Mouse (Mus musculus) CH12.LX (cell line): ENCODE measurements at regions not wholly inside any gene's neighbourhood (a gene's known extent, or its start where the extent isn't known, plus 50 kb on each side); places are given as distances from the start of the nearest gene placed in this dataset.

Source experiments
- DNase-seq: peaks from one replicate; pipeline ENCODE4 v3.0.0-alpha.2; 2013; ENCODE audit errors: extremely low read depth
- H3K27ac ChIP-seq: 2 replicates; pipeline ENCODE4 v1.5.1; 2012; ENCODE audit warnings: low read depth, mild to moderate bottlenecking, control low read depth, moderate library complexity; ENCODE audit not compliant: insufficient read depth
- H3K27me3 ChIP-seq: replicated peaks from 2 replicates; pipeline ENCODE3; 2012; ENCODE audit warnings: inconsistent platforms
- H3K36me3 ChIP-seq, 2 experiments: replicated peaks in 1 of 2; 2 replicates each; pipeline versions ENCODE3 to v1.6.1; 2012; ENCODE audit warnings: inconsistent platforms in 1 of 2, low read length in 1 of 2, mild to moderate bottlenecking in 1 of 2, mixed read lengths in 1 of 2, moderate library complexity in 1 of 2; ENCODE audit not compliant: control insufficient read depth in 1 of 2, insufficient read depth in 1 of 2
- H3K4me1 ChIP-seq, 2 experiments: 2 replicates each; pipeline ENCODE4 v1.6.1; 2012; ENCODE audit warnings: inconsistent platforms in 1 of 2, moderate library complexity in 1 of 2; ENCODE audit not compliant: insufficient read depth in 2 of 2, control insufficient read depth in 1 of 2
- H3K4me2 ChIP-seq: 2 replicates; pipeline ENCODE4 v1.6.1; 2012; ENCODE audit warnings: low read depth, mild to moderate bottlenecking, control low read depth; ENCODE audit not compliant: poor library complexity, insufficient read depth, severe bottlenecking
- H3K4me3 ChIP-seq, 3 experiments: fragments of 150-350 bp in 1 of 3; sonication (generic) in 1 of 3; replicated peaks in 1 of 3; 2 replicates each; pipeline versions ENCODE3 to v1.5.1; 2011 to 2012; ENCODE audit warnings: low read depth in 2 of 3, low read length in 2 of 3, mild to moderate bottlenecking in 2 of 3, moderate library complexity in 2 of 3, control low read depth in 1 of 3, improper control_type of control experiment in 1 of 3, inconsistent platforms in 1 of 3, mixed read lengths in 1 of 3; ENCODE audit not compliant: poor library complexity in 1 of 3
- H3K79me2 ChIP-seq: replicated peaks from 2 replicates; pipeline ENCODE4 v1.6.1; 2012; ENCODE audit warnings: mild to moderate bottlenecking, moderate library complexity; ENCODE audit not compliant: control insufficient read depth, poor library complexity, insufficient read depth, severe bottlenecking; ENCODE audit errors: extremely low read depth
- H3K9ac ChIP-seq: 2 replicates; pipeline ENCODE4 v1.6.1; 2012; ENCODE audit warnings: low read depth, mild to moderate bottlenecking, control low read depth, moderate library complexity; ENCODE audit not compliant: insufficient read depth
- H3K9me3 ChIP-seq: replicated peaks from 2 replicates; pipeline ENCODE3; 2012; ENCODE audit warnings: low read length, inconsistent platforms, mixed read lengths
- BHLHE40 ChIP-seq: IDR thresholded peaks from 2 replicates; pipeline ENCODE4 v1.6.1; 2011; ENCODE audit warnings: mild to moderate bottlenecking, low read depth, low read length, improper control_type of control experiment
- CHD2 ChIP-seq: IDR thresholded peaks from 2 replicates; pipeline ENCODE4 v1.6.1; 2011; ENCODE audit warnings: low read length, improper control_type of control experiment
- CTCF ChIP-seq, 2 experiments: IDR thresholded peaks in 1 of 2; conservative IDR thresholded peaks in 1 of 2; 2 replicates each; pipeline ENCODE4 v1.5.1; 2011 to 2012; ENCODE audit warnings: low read depth in 2 of 2, low read length in 2 of 2, improper control_type of control experiment in 1 of 2, inconsistent platforms in 1 of 2, mild to moderate bottlenecking in 1 of 2, moderate library complexity in 1 of 2
- E2F4 ChIP-seq: IDR thresholded peaks from 2 replicates; pipeline ENCODE4 v1.6.1; 2011; ENCODE audit warnings: low read depth, low read length, improper control_type of control experiment; ENCODE audit not compliant: insufficient replicate concordance
- ELF1 ChIP-seq: IDR thresholded peaks from 2 replicates; pipeline ENCODE4 v1.6.1; 2014; ENCODE audit warnings: low read depth, mild to moderate bottlenecking, inconsistent platforms, low read length, improper control_type of control experiment
- EP300 ChIP-seq: IDR thresholded peaks from 2 replicates; pipeline ENCODE4 v1.6.1; 2011; ENCODE audit warnings: low read length, improper control_type of control experiment
- HCFC1 ChIP-seq: IDR thresholded peaks from 2 replicates; pipeline ENCODE4 v1.6.1; 2012; ENCODE audit warnings: low read depth, mild to moderate bottlenecking, inconsistent platforms, low read length, improper control_type of control experiment
- JUN ChIP-seq: IDR thresholded peaks from 2 replicates; pipeline ENCODE4 v1.6.1; 2011; ENCODE audit warnings: low read depth, mild to moderate bottlenecking, low read length, improper control_type of control experiment, moderate library complexity; ENCODE audit not compliant: insufficient read depth
- JUND ChIP-seq: conservative IDR thresholded peaks from 2 replicates; pipeline ENCODE4 v1.6.1; 2011; ENCODE audit warnings: low read depth, low read length, improper control_type of control experiment
- MAX ChIP-seq: IDR thresholded peaks from 2 replicates; pipeline ENCODE4 v1.6.1; 2011; ENCODE audit warnings: low read length, improper control_type of control experiment
- MXI1 ChIP-seq: IDR thresholded peaks from 2 replicates; pipeline ENCODE4 v1.6.1; 2011; ENCODE audit warnings: mild to moderate bottlenecking, low read depth, low read length, improper control_type of control experiment
- NELFE ChIP-seq: IDR thresholded peaks from 2 replicates; pipeline ENCODE4 v1.6.1; 2011; ENCODE audit warnings: low read depth, low read length, improper control_type of control experiment
- POLR2AphosphoS2 ChIP-seq: IDR thresholded peaks from 2 replicates; pipeline ENCODE4 v1.6.1; 2011; ENCODE audit warnings: low read depth, low read length, improper control_type of control experiment
- SIN3A ChIP-seq: IDR thresholded peaks from 2 replicates; pipeline ENCODE4 v1.6.1; 2012; ENCODE audit warnings: low read length, improper control_type of control experiment, inconsistent platforms
- SMC3 ChIP-seq: IDR thresholded peaks from 2 replicates; pipeline ENCODE4 v1.6.1; 2011; ENCODE audit warnings: low read depth, low read length, improper control_type of control experiment
- TBP ChIP-seq: conservative IDR thresholded peaks from 2 replicates; pipeline ENCODE4 v1.6.1; 2011; ENCODE audit warnings: low read depth, low read length, improper control_type of control experiment
- UBTF ChIP-seq: IDR thresholded peaks from 2 replicates; pipeline ENCODE4 v1.6.1; 2012; ENCODE audit warnings: low read depth, mild to moderate bottlenecking, inconsistent platforms, low read length, improper control_type of control experiment, moderate library complexity
- USF1 ChIP-seq: IDR thresholded peaks from 2 replicates; pipeline ENCODE4 v1.6.1; 2014; ENCODE audit warnings: low read depth, mild to moderate bottlenecking, inconsistent platforms, low read length, improper control_type of control experiment
- ZC3H11A ChIP-seq: IDR thresholded peaks from 2 replicates; pipeline ENCODE4 v1.6.1; 2012; ENCODE audit warnings: low read depth, mild to moderate bottlenecking, inconsistent platforms, low read length, improper control_type of control experiment
- ZMIZ1 ChIP-seq: IDR thresholded peaks from 2 replicates; pipeline ENCODE4 v1.6.1; 2012; ENCODE audit warnings: low read depth, mild to moderate bottlenecking, inconsistent platforms, low read length, improper control_type of control experiment
- dilution Hi-C: fragments of 300-500 bp; cut with MboI; formaldehyde crosslinking; loops from 2 replicates; pipeline ENCODE4 v1.14.3; 2020; ENCODE audit warnings: low sequenced_read_pairs; ENCODE audit not compliant: extremely low pct_unique_long_range_greater_than_20kb, extremely low pct_ligation_motif_present
- in situ Hi-C: fragments of 300-500 bp; cut with MboI; formaldehyde crosslinking; loops from 3 replicates; pipeline ENCODE4 v1.14.3; 2019; ENCODE audit warnings: low sequenced_read_pairs, low pct_ligation_motif_present, low pct_unique_long_range_greater_than_20kb, mixed read lengths

GRCm38 (mm10) chr4:125915166-125915565 is 109.2 kb upstream of the Csf3r start:
- H3K4me1 ChIP-seq, result peaks cover 0 to 7% of the 10 kb centered on the region in 2 experiments; a peak in 2 of 4 replicates
- no peak overlapping the region for H3K27ac ChIP-seq
- no peaks in the 10 kb centered on the region for H3K36me3 ChIP-seq
- peaks cover 3% of the 10 kb centered on the region for H3K9me3 ChIP-seq
- H3K9ac ChIP-seq, result no peak overlapping the region
- peak; percentile 23 for DNase-seq
- in situ Hi-C loops (no loop called here), dilution Hi-C loops (no loop called here)
- H3K4me3 ChIP-seq, result no peak overlapping the region
- no peaks in the 10 kb centered on the region for H3K79me2 ChIP-seq
- peaks cover 90% of the 10 kb centered on the region for H3K27me3 ChIP-seq
- no peak overlapping the region for H3K4me2 ChIP-seq
- TF ChIP-seq ELF1 (0 out of 2 replicates have a peak, but pooled peaks have one; percentile 14), CTCF (conservative IDR thresholded peaks at IDR 0.05 in 1 of 2, IDR thresholded peaks at IDR 0.05 in 1 of 2; ENCODE audit: low read depth in 2 of 2, low read length in 2 of 2) (peak; percentile 43 to 64; a peak in 3 of 4 replicates), UBTF (no peak)

GRCm38 (mm10) chr4:125917210-125917609 is 107.1 kb upstream of the Csf3r start:
- DNase-seq, result no peak
- no peak overlapping the region for H3K4me3 ChIP-seq
- no peak overlapping the region for H3K9ac ChIP-seq
- H3K27ac ChIP-seq, result no peak overlapping the region
- no peak for TF ChIP-seq EP300
- TF ChIP-seq SIN3A, result no peak
- no peak for TF ChIP-seq E2F4
- no peak for TF ChIP-seq TBP
- no peak for TF ChIP-seq HCFC1
- no peak for TF ChIP-seq USF1
- no peak for TF ChIP-seq ZC3H11A
- TF ChIP-seq JUND, result no peak
- no peak for TF ChIP-seq NELFE
- no peak for TF ChIP-seq BHLHE40
- no peak for TF ChIP-seq SMC3
- TF ChIP-seq JUN, result no peak
- TF ChIP-seq MXI1, result no peak
- TF ChIP-seq ELF1, result no peak
- TF ChIP-seq MAX, result no peak
- TF ChIP-seq ZMIZ1, result no peak
- no peak for TF ChIP-seq POLR2AphosphoS2
- no peak for TF ChIP-seq CHD2
- peaks cover 3% of the 10 kb centered on the region for H3K9me3 ChIP-seq
- H3K27me3 ChIP-seq, result peaks cover 91% of the 10 kb centered on the region
- no peaks in the 10 kb centered on the region for H3K36me3 ChIP-seq
- no peak overlapping the region for H3K4me2 ChIP-seq
- dilution Hi-C loops (no loop called here), in situ Hi-C loops (no loop called here)
- peaks cover 0 to 16% of the 10 kb centered on the region in 2 experiments; a peak in 2 of 4 replicates for H3K4me1 ChIP-seq
- no peaks in the 10 kb centered on the region for H3K79me2 ChIP-seq
